Mouse (Mus musculus) CH12.LX (cell line): ENCODE data around the gene Anapc15-ps.

Source experiments
- BHLHE40 ChIP-seq: IDR thresholded peaks from 2 replicates; pipeline ENCODE4 v1.6.1; 2011; ENCODE audit warnings: mild to moderate bottlenecking, low read depth, low read length, improper control_type of control experiment
- CHD1 ChIP-seq: IDR thresholded peaks from 2 replicates; pipeline ENCODE4 v1.6.1; 2012; ENCODE audit warnings: low read depth, low read length, improper control_type of control experiment, inconsistent platforms
- CTCF ChIP-seq, 2 experiments: IDR thresholded peaks in 1 of 2; conservative IDR thresholded peaks in 1 of 2; 2 replicates each; pipeline ENCODE4 v1.5.1; 2011 to 2012; ENCODE audit warnings: low read depth in 2 of 2, low read length in 2 of 2, improper control_type of control experiment in 1 of 2, inconsistent platforms in 1 of 2, mild to moderate bottlenecking in 1 of 2, moderate library complexity in 1 of 2
- E2F4 ChIP-seq: IDR thresholded peaks from 2 replicates; pipeline ENCODE4 v1.6.1; 2011; ENCODE audit warnings: low read depth, low read length, improper control_type of control experiment; ENCODE audit not compliant: insufficient replicate concordance
- ELF1 ChIP-seq: IDR thresholded peaks from 2 replicates; pipeline ENCODE4 v1.6.1; 2014; ENCODE audit warnings: low read depth, mild to moderate bottlenecking, inconsistent platforms, low read length, improper control_type of control experiment
- HCFC1 ChIP-seq: IDR thresholded peaks from 2 replicates; pipeline ENCODE4 v1.6.1; 2012; ENCODE audit warnings: low read depth, mild to moderate bottlenecking, inconsistent platforms, low read length, improper control_type of control experiment
- JUND ChIP-seq: conservative IDR thresholded peaks from 2 replicates; pipeline ENCODE4 v1.6.1; 2011; ENCODE audit warnings: low read depth, low read length, improper control_type of control experiment
- KAT2A ChIP-seq: IDR thresholded peaks from 2 replicates; pipeline ENCODE4 v1.6.1; 2012; ENCODE audit warnings: low read length, improper control_type of control experiment, inconsistent platforms; ENCODE audit not compliant: insufficient replicate concordance
- MAFK ChIP-seq: IDR thresholded peaks from 2 replicates; pipeline ENCODE4 v1.6.1; 2011; ENCODE audit warnings: low read length, improper control_type of control experiment; ENCODE audit not compliant: insufficient replicate concordance
- POLR2A ChIP-seq: IDR thresholded peaks from 2 replicates; pipeline ENCODE4 v1.6.1; 2011; ENCODE audit warnings: low read depth, mild to moderate bottlenecking, improper control_type of control experiment, low read length
- RAD21 ChIP-seq: IDR thresholded peaks from 2 replicates; pipeline ENCODE4 v1.6.1; 2011; ENCODE audit warnings: low read depth, mild to moderate bottlenecking, low read length, improper control_type of control experiment, moderate library complexity
- RCOR1 ChIP-seq: conservative IDR thresholded peaks from 2 replicates; pipeline ENCODE4 v1.6.1; 2012; ENCODE audit warnings: low read depth, mild to moderate bottlenecking, inconsistent platforms, low read length, improper control_type of control experiment
- SMC3 ChIP-seq: IDR thresholded peaks from 2 replicates; pipeline ENCODE4 v1.6.1; 2011; ENCODE audit warnings: low read depth, low read length, improper control_type of control experiment
- USF1 ChIP-seq: IDR thresholded peaks from 2 replicates; pipeline ENCODE4 v1.6.1; 2014; ENCODE audit warnings: low read depth, mild to moderate bottlenecking, inconsistent platforms, low read length, improper control_type of control experiment

DNA sequence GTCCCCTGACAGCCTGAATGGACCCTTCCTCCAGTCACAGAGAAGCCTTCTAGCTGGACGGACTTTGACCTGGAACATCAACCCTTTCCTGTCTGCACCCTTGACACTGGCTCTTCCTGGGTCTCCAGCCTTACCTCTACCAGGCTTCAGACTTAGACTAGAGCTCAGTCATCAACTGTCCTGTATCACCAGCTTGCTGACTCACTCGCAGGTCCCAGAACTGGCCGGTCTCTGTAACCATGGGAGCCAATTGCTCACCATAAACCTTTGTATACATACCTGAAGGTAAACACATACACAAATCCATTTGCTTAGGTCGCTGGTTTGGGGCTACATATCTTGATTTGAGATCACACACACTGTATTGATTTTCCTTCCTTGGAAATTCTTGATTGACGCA lies 33.8 kb downstream of the Anapc15-ps start:
- TF ChIP-seq CHD1 (no peak), HCFC1 (no peak), RAD21 (no peak), BHLHE40 (no peak), CTCF (conservative IDR thresholded peaks at IDR 0.05 in 1 of 2, IDR thresholded peaks at IDR 0.05 in 1 of 2; ENCODE audit: low read depth in 2 of 2, low read length in 2 of 2) (no peak), JUND (no peak), SMC3 (no peak), MAFK (no peak), RCOR1 (no peak), POLR2A (no peak), KAT2A (no peak), E2F4 (no peak), USF1 (no peak), ELF1 (no peak)
